Mouse (Mus musculus): ENCODE results near the gene Scrn2.

Gene Scrn2

DNA sequence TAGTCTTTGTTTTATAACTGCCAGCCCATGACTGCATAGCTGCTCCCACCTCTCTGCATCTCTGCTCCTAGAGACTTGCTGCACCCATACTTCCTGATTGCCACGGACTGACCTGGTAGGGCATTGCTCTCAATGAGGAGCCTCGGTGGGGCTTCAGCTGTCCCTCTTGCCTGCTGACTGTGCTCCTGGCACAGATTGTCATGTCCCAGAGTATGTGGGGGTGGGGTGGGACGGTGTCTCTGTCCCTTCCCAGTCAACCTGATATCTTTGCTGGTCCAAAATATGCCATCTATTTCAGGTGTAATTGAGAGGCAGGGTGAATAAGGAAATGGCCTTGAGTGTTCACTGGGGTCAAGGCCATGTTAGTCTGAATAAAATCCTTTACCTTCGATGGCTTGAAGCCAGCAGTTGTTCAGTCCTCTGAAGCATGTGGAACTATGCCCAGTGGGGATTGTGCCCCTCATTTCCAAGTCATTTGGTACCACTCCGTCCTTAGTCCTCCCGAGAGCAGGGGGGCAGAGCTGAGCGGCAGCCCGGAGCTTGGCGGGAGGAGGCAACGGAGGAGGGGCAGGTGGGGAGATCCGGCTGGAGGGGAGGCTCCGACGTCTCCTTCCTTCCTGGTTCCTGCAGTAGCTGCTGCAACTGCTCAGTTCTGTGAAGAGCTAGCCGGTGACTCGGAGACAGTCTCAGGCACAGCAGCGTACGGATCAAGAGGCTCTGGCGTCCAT is 20.6 kb downstream of the Scrn2 start, which contains the start of gene Osbpl7:
Gene Osbpl7, plus strand, starts transcription at position 413 of the 728 bp plus-strand sequence.
- DNase-seq (ENCODE audit: low read depth, low spot score): peak; percentile 52

DNA sequence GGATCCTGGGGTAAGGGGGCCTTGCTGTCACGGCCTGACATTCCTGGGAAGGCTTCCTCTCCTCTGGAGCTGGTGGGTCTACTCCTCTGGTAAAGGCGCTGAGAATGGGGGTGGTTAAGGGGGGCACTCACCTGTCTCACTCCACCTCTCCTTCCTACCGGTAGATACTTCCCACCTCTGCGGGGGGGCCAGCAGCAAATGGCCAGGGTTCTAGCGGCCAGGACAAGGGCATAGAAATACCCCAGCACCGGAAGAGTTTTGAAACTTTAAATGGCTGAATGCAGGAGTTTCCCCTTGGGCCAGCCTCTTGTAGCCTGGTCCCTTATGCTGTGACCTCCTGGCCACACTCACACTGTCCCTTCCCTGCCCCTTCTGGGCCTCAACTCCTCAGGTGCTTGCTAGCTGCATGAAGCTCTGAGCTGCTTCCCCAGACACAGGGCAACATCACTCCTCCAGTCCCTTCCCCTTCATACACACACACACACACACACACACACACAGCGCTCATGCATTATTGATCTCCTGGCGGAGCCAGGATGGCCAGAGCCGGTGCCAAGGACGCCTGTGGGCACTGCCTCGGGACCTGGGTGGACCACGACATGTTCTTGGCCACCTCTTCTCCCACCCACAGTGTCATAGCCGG is 21.3 kb downstream of the Scrn2 start:
- DNase-seq (ENCODE audit: low read depth, low spot score): no peak

DNA sequence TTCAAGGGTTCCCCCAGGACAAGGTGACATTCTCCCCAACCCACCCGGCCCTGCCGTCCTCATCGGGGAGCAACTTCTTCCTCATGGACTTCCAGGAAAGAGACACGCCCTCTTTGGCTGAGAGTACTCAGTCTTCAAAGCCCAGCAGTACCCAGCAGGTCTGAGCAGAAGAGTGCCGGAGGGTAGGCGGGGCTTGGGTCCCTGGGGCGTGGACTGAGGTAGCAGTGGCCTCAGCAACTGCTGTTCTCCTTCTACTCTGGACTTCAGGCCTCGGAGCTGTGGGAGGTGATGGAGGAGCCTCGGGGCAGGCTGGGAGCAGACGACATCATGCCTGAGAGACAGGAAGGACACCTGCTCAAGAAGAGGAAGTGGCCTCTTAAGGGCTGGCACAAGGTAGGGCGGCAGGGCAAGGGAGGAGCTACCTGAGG is 22.5 kb downstream of the Scrn2 start:
- no peak for DNase-seq (ENCODE audit: low read depth, low spot score)

DNA sequence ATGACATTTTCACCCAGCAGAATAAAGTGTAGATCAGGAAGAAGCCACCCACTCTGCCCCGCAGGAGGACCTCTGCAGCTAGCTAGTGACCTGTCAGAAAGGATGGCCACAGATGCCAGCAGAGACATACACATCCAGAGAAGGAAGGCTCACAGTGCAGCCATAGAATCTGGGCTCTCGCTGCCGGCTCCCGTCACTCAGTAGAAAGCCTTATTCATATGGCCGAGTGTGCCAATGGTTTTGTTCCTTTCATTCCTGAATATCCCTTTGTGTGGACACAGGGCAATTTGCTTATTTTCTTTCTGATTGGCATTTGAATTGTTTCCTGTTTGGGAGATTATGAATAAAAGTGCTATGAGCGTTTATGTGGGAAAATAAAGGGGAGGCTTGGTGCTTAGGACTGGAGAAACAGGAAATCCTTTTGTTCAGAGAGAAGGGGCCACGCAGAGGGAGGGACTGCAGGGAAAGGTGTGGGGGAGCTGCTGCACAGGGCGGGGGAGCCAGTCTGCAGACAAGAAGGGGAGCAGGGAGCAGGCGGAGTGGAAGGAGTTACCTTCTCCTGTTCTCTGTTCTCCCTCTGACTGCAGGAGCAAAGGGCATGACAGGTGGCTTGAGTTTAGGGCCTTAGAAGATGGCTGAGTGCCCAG is 33.7 kb downstream of the Scrn2 start:
- DNase-seq (ENCODE audit: low read depth, low spot score): no peak

DNA sequence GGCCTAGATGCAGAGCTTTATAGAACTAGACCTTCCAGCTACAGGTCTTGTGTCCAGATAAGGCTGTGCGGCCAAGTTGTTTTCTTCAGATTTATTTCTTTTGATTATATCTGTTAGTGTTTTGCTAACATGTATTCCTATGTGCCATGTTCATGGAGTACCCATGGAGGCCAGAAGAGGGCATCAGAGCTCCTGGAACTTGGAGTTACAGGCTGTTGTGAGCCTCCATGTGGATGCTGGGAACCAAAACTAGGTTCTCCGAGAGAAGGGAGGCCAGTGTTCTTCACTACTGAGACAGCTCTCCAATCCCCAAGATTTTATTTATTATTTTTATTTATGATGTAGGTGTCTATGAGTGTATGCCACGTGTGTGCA is 34.2 kb downstream of the Scrn2 start:
- DNase-seq (ENCODE audit: low read depth, low spot score): no peak

DNA sequence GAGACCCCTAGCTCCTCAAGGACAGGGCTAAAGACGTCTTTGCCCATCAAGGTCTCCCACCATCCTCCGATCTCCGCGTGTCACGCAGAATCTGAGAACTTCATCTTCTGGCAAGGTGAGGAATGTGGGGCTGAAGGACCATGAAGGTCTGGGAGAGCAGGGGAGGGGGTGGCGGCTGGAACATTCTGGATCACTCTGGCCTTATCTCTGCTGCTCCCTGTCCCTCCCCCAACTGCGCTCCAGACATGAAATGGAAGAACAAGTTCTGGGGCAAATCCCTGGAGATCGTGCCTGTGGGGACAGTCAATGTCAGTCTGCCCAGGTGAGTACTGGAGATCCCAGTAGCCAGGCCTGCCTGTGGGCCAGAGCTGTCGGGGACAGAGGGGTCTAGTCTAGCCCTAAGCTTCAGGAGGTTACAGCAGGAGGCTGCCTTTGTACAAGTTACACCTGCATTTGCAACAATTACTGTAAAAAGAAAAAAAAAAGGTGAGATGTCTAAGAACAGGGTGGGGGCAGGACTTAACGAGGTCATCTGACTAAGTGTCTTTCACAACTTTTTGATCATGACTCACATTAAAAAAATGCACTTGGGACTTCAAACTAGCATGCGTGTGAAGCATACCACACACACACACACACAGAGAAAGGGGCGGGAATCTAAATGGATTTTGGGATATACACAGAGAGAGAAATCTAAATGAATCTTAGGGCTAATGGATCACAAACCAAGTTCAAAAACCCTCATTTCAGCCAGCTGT is 36.0 kb downstream of the Scrn2 start:
- DNase-seq (ENCODE audit: low read depth, low spot score): no peak

DNA sequence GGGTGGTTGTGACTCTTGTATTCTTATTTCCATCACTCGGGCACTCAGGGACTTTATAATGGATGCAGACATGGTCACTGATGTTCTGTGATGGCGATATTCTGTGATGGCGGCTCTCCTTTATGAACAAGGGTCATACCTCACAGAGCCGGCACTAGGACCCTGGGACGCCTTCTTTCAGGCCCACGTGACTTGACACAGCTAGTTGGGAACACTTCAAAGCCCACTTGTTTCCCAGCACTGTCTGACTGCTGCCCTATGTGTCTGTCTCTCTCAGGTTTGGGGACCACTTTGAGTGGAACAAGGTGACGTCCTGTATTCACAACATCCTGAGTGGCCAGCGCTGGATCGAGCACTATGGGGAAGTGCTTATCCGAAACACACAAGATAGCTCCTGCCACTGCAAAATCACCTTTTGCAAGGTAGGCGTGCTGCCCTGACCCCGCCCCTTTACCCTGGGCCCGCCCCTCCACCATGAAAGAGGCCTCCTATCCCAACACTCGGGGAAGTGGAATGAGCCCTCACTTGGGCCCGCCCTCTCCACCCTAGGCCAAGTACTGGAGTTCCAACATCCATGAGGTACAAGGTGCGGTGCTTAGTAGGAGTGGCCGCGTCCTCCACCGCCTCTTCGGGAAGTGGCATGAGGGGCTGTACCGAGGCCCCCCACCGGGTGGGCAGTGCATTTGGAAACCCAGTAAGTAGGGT is 37.1 kb downstream of the Scrn2 start:
- no peak for DNase-seq (ENCODE audit: low read depth, low spot score)

DNA sequence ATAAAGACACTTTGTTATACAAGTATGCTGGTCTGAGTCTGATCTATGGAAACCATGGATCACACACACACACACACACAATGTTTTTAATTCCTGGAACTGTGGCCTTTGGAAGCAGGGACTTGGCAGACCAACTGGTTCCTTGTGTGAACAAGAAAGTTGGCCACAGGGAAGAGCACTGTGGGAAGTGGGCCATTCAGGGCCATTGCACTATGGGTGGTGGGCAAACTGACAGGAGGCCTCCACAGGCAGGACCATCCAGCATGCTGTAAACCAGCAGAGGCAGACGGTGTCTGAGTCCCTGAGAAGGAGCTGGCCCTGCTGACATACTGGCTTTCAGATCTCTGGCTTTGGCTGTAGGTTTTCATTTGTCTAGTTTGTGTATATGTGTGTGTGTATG is 39.6 kb downstream of the Scrn2 start:
- no peak for DNase-seq (ENCODE audit: low read depth, low spot score)

DNA sequence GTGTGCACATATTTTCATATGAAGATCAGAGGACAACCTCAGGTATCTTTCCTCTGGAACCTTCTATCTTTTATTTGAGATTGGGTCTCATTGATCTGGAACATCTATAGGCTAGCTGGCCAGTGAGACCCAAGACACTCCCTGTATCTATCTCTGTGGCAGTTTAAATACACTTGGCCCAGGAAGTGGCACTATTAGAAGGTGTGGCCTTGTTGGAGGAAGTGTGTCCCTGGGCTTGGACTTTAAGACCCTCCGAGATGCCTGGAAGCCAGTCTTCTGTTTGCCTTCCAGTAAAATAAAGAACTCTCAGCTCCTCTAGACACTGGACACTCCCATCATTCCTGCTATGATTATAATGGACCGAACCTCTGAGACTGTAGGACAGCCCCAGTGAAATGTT is 40.0 kb downstream of the Scrn2 start:
- DNase-seq (ENCODE audit: low read depth, low spot score): no peak

DNA sequence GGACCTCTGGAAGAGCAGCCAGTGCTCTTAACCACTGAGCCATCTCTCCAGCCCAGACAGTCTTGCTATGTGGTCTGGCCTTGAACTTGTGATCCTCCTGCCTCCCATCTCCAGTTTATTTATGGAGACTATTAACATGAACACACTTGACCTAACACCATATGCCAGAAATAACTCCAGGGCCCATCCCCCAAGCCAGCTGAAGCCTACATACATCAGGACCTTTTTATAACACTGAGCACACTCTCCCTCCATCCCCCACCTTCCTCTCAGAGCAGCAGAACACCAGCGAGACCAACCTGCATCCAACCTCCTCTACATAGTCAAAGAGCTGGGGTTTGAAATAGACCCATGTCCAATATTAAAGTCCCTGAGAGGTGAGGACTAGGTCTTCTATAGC is 41.4 kb downstream of the Scrn2 start:
- no peak for DNase-seq (ENCODE audit: low read depth, low spot score)

DNA sequence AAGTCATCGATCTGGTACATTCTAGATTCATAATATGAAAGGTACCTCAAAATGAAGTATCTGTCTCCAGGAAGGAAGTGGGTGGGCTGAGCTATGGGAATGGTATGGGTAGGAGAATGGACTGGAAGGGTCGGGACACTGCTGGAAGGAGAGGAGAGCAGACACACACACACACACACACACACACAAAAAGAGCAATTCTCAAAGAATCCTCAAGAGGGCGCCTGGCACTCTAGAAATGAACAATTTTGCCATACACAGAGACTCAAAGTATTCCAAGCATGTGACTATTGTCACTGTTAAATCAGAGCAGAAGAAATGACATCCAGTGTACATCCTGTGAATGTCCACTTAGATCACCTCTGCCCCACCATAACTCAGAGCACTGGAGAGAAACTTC is 42.8 kb downstream of the Scrn2 start:
- DNase-seq (ENCODE audit: low read depth, low spot score): peak; percentile 60

DNA sequence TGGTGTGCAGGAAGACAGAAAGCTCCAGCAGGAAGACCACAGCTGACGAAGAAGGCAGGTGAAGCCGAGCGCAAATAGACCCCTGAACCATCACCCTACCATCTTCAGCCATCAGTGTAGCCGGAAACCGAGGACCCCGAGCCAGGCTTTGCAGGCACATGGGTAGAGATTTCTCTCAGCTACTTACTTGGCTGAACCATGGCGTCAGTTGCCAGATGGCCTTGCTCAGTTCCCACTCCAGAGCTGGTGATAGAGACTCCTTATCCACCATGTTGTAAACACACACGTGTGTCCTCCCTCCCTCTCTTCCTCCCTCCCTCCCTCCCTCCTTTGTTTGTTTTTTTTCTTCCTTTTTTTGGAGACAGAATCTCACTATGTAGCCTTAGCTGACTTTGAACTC is 44.5 kb downstream of the Scrn2 start:
- no peak for DNase-seq (ENCODE audit: low read depth, low spot score)

DNA sequence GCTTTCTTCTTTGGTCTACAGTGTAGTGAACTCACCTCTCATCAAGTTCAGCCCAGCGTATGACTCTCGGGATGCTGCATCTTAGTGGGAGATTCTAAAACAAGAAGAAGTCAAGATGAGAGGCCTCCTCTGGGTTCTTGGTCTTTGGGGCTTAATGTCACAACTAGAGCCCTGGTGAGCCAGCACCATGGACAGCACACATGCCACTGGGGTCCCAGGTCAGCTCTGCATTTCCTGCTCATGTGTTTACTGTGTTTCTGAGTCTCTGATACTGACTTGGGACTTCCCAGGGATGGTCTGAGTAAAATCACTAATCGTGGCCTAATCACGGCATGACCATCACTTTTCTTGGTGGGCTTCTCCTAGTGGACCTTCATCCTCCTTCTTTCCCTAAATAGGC is 49.0 kb downstream of the Scrn2 start:
- DNase-seq (ENCODE audit: low read depth, low spot score): peak; percentile 66

DNA sequence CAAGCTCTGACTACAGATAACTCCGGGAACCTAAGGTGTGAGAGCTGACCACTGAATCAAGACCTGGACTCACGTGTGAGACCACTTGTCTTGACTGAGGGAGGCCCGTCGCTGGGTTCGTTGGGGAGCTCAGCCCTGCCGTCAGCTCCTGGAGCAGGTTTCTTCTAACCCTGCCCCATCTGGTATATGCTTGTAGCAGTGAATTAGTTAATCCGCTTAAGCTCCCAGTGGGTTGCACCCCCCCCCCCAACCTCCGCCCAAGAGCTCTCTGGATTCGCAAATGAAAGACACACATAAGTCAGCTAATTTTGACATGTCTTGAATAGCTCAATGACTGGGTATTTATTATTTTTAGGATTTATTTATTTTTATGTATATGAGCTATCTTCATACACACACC is 50.6 kb downstream of the Scrn2 start:
- DNase-seq (ENCODE audit: low read depth, low spot score): no peak

DNA sequence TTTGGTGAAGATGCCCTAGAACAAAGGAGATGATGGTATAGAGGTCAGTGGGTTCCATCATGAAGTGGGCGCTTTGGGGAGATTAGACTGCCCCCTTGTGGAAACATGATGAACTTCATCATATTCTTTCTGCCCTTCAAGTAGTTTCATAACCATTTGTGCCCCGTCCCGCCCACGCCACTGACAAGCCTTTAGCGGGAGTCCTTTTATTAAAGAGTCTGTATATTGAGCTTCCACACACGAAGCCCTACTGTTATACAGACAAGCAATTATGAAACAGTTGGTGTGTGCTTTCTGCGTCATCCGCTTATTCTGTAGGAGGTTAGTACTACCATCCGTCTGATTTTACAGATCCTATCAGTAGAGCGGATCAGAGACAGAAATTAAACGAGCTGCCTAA is 53.2 kb downstream of the Scrn2 start:
- DNase-seq (ENCODE audit: low read depth, low spot score): peak; percentile 63

Data from forelimb bud, embryonic 11.5 days (tissue).